Mouse (Mus musculus) MEL (cell line): ENCODE results near the gene Fam102a. TPM values are rescaled to one million over a fixed set of nuclear protein-coding genes. Genes with fewer than 3 reads are reported as not detected.
A peak's percentile ranks its signal among the peaks of the same experiment; 100 is the strongest.

Source experiments
- DNase-seq: peaks from one replicate; pipeline ENCODE4 v3.0.0; 2011; ENCODE audit warnings: low read depth, low spot score
- H3K27ac ChIP-seq: 2 replicates; pipeline ENCODE4 v1.5.1; 2012; ENCODE audit warnings: low read depth, mild to moderate bottlenecking, control low read depth, low read length, moderate library complexity; ENCODE audit not compliant: control insufficient read depth
- H3K27me3 ChIP-seq, 2 experiments: fragments of 150-350 bp in 1 of 2; sonication (generic) in 1 of 2; 2 replicates each; pipeline ENCODE4 v1.6.1; 2012; ENCODE audit warnings: low read length in 2 of 2, mild to moderate bottlenecking in 2 of 2, improper control_type of control experiment in 1 of 2, moderate library complexity in 1 of 2; ENCODE audit not compliant: insufficient read depth in 2 of 2, control insufficient read depth in 1 of 2
- H3K36me3 ChIP-seq, 2 experiments: 2 replicates each; pipeline ENCODE4 v1.6.1; 2012 to 2014; ENCODE audit warnings: low read length in 2 of 2, improper control_type of control experiment in 1 of 2, inconsistent platforms in 1 of 2, mild to moderate bottlenecking in 1 of 2; ENCODE audit not compliant: insufficient read depth in 2 of 2, control insufficient read depth in 1 of 2
- H3K4me1 ChIP-seq, 2 experiments: fragments of 150-350 bp in 1 of 2; sonication (generic) in 1 of 2; 2 replicates each; pipeline ENCODE4 v1.6.1; 2012; ENCODE audit warnings: low read length in 2 of 2, improper control_type of control experiment in 1 of 2, mild to moderate bottlenecking in 1 of 2; ENCODE audit not compliant: insufficient read depth in 2 of 2, control insufficient read depth in 1 of 2
- H3K4me3 ChIP-seq, 2 experiments: fragments of 150-350 bp in 1 of 2; sonication (generic) in 1 of 2; 2 replicates each; pipeline ENCODE4 v1.5.1; 2012; ENCODE audit warnings: low read depth in 2 of 2, low read length in 2 of 2, mild to moderate bottlenecking in 2 of 2, moderate library complexity in 2 of 2, control low read depth in 1 of 2, improper control_type of control experiment in 1 of 2; ENCODE audit not compliant: control insufficient read depth in 1 of 2, insufficient read depth in 1 of 2
- H3K79me2 ChIP-seq: 2 replicates; pipeline ENCODE4 v1.6.1; 2012; ENCODE audit warnings: mild to moderate bottlenecking, low read length, moderate library complexity; ENCODE audit not compliant: control insufficient read depth, poor library complexity, insufficient read depth
- H3K9ac ChIP-seq: 2 replicates; pipeline ENCODE4 v1.6.1; 2012; ENCODE audit warnings: low read depth, mild to moderate bottlenecking, control low read depth, low read length, moderate library complexity; ENCODE audit not compliant: control insufficient read depth, poor library complexity, severe bottlenecking
- H3K9me3 ChIP-seq: fragments of 150-350 bp; sonication (generic); replicated peaks from 2 replicates; pipeline ENCODE4 v1.6.1; 2012; ENCODE audit warnings: mild to moderate bottlenecking, low read length, improper control_type of control experiment, moderate library complexity; ENCODE audit not compliant: insufficient read depth
- BHLHE40 ChIP-seq: IDR thresholded peaks from 2 replicates; pipeline ENCODE4 v1.6.1; 2012; ENCODE audit warnings: low read depth, mild to moderate bottlenecking, inconsistent platforms, low read length, improper control_type of control experiment, borderline replicate concordance
- CHD2 ChIP-seq: IDR thresholded peaks from 2 replicates; pipeline ENCODE4 v1.6.1; 2011; ENCODE audit warnings: low read length, improper control_type of control experiment
- CTCF ChIP-seq, 3 experiments: IDR thresholded peaks in 2 of 3; conservative IDR thresholded peaks in 1 of 3; 2 replicates each; pipeline ENCODE4 v1.5.1; 2011 to 2012; ENCODE audit warnings: low read length in 3 of 3, low read depth in 2 of 3, mild to moderate bottlenecking in 2 of 3, improper control_type of control experiment in 1 of 3, inconsistent platforms in 1 of 3, mixed read lengths in 1 of 3, moderate library complexity in 1 of 3; ENCODE audit not compliant: control insufficient read depth in 1 of 3, insufficient read depth in 1 of 3, poor library complexity in 1 of 3, severe bottlenecking in 1 of 3
- KAT2A ChIP-seq: conservative IDR thresholded peaks from 2 replicates; pipeline ENCODE4 v1.6.1; 2012; ENCODE audit warnings: low read depth, low read length, improper control_type of control experiment, inconsistent platforms
- MAX ChIP-seq: IDR thresholded peaks from 2 replicates; pipeline ENCODE4 v1.6.1; 2011; ENCODE audit warnings: low read length, improper control_type of control experiment
- RAD21 ChIP-seq: IDR thresholded peaks from 2 replicates; pipeline ENCODE4 v1.6.1; 2011; ENCODE audit warnings: mild to moderate bottlenecking, low read depth, low read length, improper control_type of control experiment
- SMC3 ChIP-seq: IDR thresholded peaks from 2 replicates; pipeline ENCODE4 v1.6.1; 2011; ENCODE audit warnings: low read depth, low read length, improper control_type of control experiment
- ZNF384 ChIP-seq: IDR thresholded peaks from 2 replicates; pipeline ENCODE4 v1.6.1; 2012; ENCODE audit warnings: low read depth, mild to moderate bottlenecking, inconsistent platforms, low read length, improper control_type of control experiment
- polyA plus RNA-seq, 2 experiments: library from polyadenylated mRNA; stranded (reverse) in 1 of 2; unstranded in 1 of 2; fragments of >175 nt in 1 of 2; fragments of >200 nt in 1 of 2; gene quantifications; 2 replicates each; pipeline versions ENCODE4 v1.2.1 to v1.2.4; 2012; ENCODE audit warnings: low replicate concordance in 2 of 2, low read depth in 1 of 2; ENCODE audit not compliant: insufficient read length in 2 of 2, insufficient read depth in 1 of 2, missing spikeins in 1 of 2
- total RNA-seq: library from RNA; depleted of rRNA; stranded (reverse); fragments of 300-350 nt; gene quantifications from 2 replicates; pipeline ENCODE4 v1.2.3, GENCODE M21; 2012; rRNA removed

Gene Fam102a
- total and polyA plus RNA-seq, 3 experiments, result 1.8 to 2.4 TPM; not detected in 1

DNA sequence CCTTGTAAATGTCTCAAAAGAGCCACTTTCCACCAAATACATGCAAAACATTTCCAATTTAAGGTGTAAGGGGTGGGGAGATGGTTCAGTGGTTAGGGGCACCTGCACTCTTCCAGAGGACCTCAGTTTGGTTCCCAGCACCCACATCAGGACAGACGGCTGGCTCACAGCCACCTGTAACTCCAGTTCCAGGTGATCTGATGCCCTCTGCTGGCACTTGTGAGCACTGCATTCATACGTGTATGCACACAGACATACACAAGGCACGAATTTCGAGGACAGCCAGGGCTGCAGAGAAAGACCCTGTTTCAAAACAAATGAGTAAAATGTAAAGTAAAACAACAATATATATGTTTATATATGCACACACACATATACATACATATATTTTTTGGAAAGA, 82.5 kb downstream of the Fam102a start:
- DNase-seq, result peak; percentile 56
- Histone ChIP-seq H3K4me3 (no peak overlapping the region), H3K79me2 (no peaks in the 10 kb centered on the region), H3K9ac (no peak overlapping the region), H3K27ac (no peak overlapping the region), H3K4me1 (peaks cover 2 to 17% of the 10 kb centered on the region in 2 experiments; a peak in 3 of 4 replicates), H3K27me3 (no peaks in the 10 kb centered on the region), H3K36me3 (peaks cover 1 to 11% of the 10 kb centered on the region in 2 experiments; a peak in 2 of 4 replicates), H3K9me3 (no peaks in the 10 kb centered on the region)
- TF ChIP-seq SMC3, result peak; percentile 45
- peak; percentile 41 for TF ChIP-seq RAD21
- TF ChIP-seq CTCF (IDR thresholded peaks at IDR 0.05 in 2 of 3, conservative IDR thresholded peaks at IDR 0.05 in 1 of 3; ENCODE audit: control insufficient read depth in 1 of 3, insufficient read depth in 1 of 3, low read depth in 2 of 3, low read length in 3 of 3, poor library complexity in 1 of 3, severe bottlenecking in 1 of 3), result peak; percentile 56 to 65 (median 62)
- TF ChIP-seq KAT2A, result no peak
- TF ChIP-seq MAX, result no peak

DNA sequence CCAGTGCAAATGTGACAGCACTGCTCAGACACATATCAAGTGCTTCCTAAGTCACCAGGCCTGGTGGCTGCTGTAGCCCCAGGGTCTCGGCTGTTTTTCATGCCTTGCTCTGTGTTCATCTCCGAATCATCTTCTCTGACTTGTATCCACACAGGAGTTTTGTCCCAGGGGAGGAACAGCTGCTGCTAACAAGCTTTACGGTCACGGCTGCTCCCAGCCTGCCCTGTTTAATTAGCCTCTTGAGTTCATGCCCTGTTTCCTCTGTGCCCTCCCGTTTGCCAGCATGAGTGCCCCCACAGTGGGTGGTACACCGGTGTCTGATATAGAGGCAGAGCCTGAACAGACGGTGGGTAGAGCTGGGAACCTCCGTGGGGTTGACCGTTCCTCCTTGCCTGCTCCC, 82.9 kb downstream of the Fam102a start:
- Histone ChIP-seq H3K27ac (no peak overlapping the region), H3K36me3 (peaks cover 1 to 11% of the 10 kb centered on the region in 2 experiments; a peak in 2 of 4 replicates), H3K4me3 (no peak overlapping the region), H3K9ac (no peak overlapping the region), H3K9me3 (no peaks in the 10 kb centered on the region), H3K79me2 (no peaks in the 10 kb centered on the region), H3K4me1 (peaks cover 2 to 17% of the 10 kb centered on the region in 2 experiments; a peak in 3 of 4 replicates), H3K27me3 (no peaks in the 10 kb centered on the region)
- no peak for DNase-seq
- TF ChIP-seq BHLHE40, result no peak
- TF ChIP-seq CHD2, result no peak
- no peak for TF ChIP-seq ZNF384

Other genes with a start within 250 kb of the Fam102a start
- 20.3 TPM in 2 replicates for gene Golga2, start 247.9 kb upstream of the Fam102a start, total RNA-seq
- gene Golga2, start 247.9 kb upstream of the Fam102a start, polyA plus RNA-seq, result 10 to 100 TPM in 1 of 2 experiments, not detected in 1; 38.6 TPM
- gene Swi5, start 247.3 kb upstream of the Fam102a start, total RNA-seq, result 342 and 371 TPM in 2 replicates
- 100 to 1,000 TPM in 1 of 2 experiments, not detected in 1; 480 TPM for gene Swi5, start 247.3 kb upstream of the Fam102a start, polyA plus RNA-seq
- 20.7 and 21.6 TPM in 2 replicates for gene Ciz1, start 183.0 kb upstream of the Fam102a start, total RNA-seq
- gene Ciz1, start 183.0 kb upstream of the Fam102a start, polyA plus RNA-seq, result 10 to 100 TPM in 1 of 2 experiments, not detected in 1; 99.8 TPM
- gene Dnm1, start 182.0 kb upstream of the Fam102a start, total RNA-seq, result 0.42 and 0.49 TPM in 2 replicates
- gene Dnm1, start 182.0 kb upstream of the Fam102a start, polyA plus RNA-seq, result 1 to 10 TPM in 1 of 2 experiments, not detected in 1; 5.0 TPM
- gene 1110008P14Rik, start 153.4 kb upstream of the Fam102a start, total RNA-seq, result 52.3 and 63.5 TPM in 2 replicates
- 10 to 100 TPM in 1 of 2 experiments, not detected in 1; 62.9 TPM for gene 1110008P14Rik, start 153.4 kb upstream of the Fam102a start, polyA plus RNA-seq
- not detected in 2 replicates for gene Lcn2, start 147.1 kb upstream of the Fam102a start, total RNA-seq
- not detected for gene Lcn2, start 147.1 kb upstream of the Fam102a start, polyA plus RNA-seq
- 30.4 and 33.3 TPM in 2 replicates for gene Ptges2, start 139.4 kb upstream of the Fam102a start, total RNA-seq
- 100 to 1,000 TPM in 1 of 2 experiments, 10 to 100 TPM in 1; 47.0 to 396 TPM for gene Ptges2, start 139.4 kb upstream of the Fam102a start, polyA plus RNA-seq
- gene Naif1, start 84.9 kb upstream of the Fam102a start, total RNA-seq, result 4.4 and 4.9 TPM in 2 replicates
- 1 to 10 TPM in 1 of 2 experiments, not detected in 1; 8.5 TPM for gene Naif1, start 84.9 kb upstream of the Fam102a start, polyA plus RNA-seq
- gene Slc25a25, start 83.9 kb upstream of the Fam102a start, total RNA-seq, result 28.1 and 32.5 TPM in 2 replicates
- gene Slc25a25, start 83.9 kb upstream of the Fam102a start, polyA plus RNA-seq, result 10 to 100 TPM in 1 of 2 experiments, not detected in 1; 22.3 TPM
- gene Dpm2, start 35.5 kb downstream of the Fam102a start, total RNA-seq, result 39.5 and 45.8 TPM in 2 replicates
- gene Dpm2, start 35.5 kb downstream of the Fam102a start, polyA plus RNA-seq, result 100 to 1,000 TPM in 1 of 2 experiments, not detected in 1; 109 TPM
- 0.56 and 0.58 TPM in 2 replicates for gene Pip5kl1, start 39.5 kb downstream of the Fam102a start, total RNA-seq
- under 1 TPM in 1 of 2 experiments, not detected in 1; 0.22 TPM for gene Pip5kl1, start 39.5 kb downstream of the Fam102a start, polyA plus RNA-seq
- 0.12 and 0.13 TPM in 2 replicates for gene 9430097D07Rik, start 40.4 kb downstream of the Fam102a start, total RNA-seq
- under 1 TPM in 1 of 2 experiments, not detected in 1; 0.11 TPM for gene 9430097D07Rik, start 40.4 kb downstream of the Fam102a start, polyA plus RNA-seq
- 44.3 and 58.3 TPM in 2 replicates for gene St6galnac4, start 51.8 kb downstream of the Fam102a start, total RNA-seq
- gene St6galnac4, start 51.8 kb downstream of the Fam102a start, polyA plus RNA-seq, result 100 to 1,000 TPM in 1 of 2 experiments, not detected in 1; 109 TPM
- gene St6galnac6, start 64.4 kb downstream of the Fam102a start, total RNA-seq, result 9.0 and 12.5 TPM in 2 replicates
- 10 to 100 TPM in 1 of 2 experiments, not detected in 1; 26.5 TPM for gene St6galnac6, start 64.4 kb downstream of the Fam102a start, polyA plus RNA-seq
- gene Ak1, start 86.4 kb downstream of the Fam102a start, total RNA-seq, result 0.12 TPM in 1 of 2 replicates, not detected in the other
- gene Ak1, start 86.4 kb downstream of the Fam102a start, polyA plus RNA-seq, result under 1 TPM in 1 of 2 experiments, not detected in 1; 0.13 TPM
- 0.33 and 0.73 TPM in 2 replicates for gene Eng, start 111.3 kb downstream of the Fam102a start, total RNA-seq
- gene Eng, start 111.3 kb downstream of the Fam102a start, polyA plus RNA-seq, result 1 to 10 TPM in 1 of 2 experiments, not detected in 1; 1.0 TPM
- gene Fpgs, start 168.8 kb downstream of the Fam102a start, total RNA-seq, result 32.5 and 40.0 TPM in 2 replicates
- gene Fpgs, start 168.8 kb downstream of the Fam102a start, polyA plus RNA-seq, result 10 to 100 TPM in 1 of 2 experiments, not detected in 1; 73.9 TPM
- 30.9 and 37.7 TPM in 2 replicates for gene Cdk9, start 177.7 kb downstream of the Fam102a start, total RNA-seq
- 100 to 1,000 TPM in 1 of 2 experiments, not detected in 1; 125 TPM for gene Cdk9, start 177.7 kb downstream of the Fam102a start, polyA plus RNA-seq
- gene Sh2d3c, start 185.7 kb downstream of the Fam102a start, total RNA-seq, result 0.19 and 0.26 TPM in 2 replicates
- gene Sh2d3c, start 185.7 kb downstream of the Fam102a start, polyA plus RNA-seq, result under 1 TPM in 1 of 2 experiments, not detected in 1; 0.43 TPM
- gene 6330409D20Rik, start 205.7 kb downstream of the Fam102a start, total RNA-seq, result not detected in 2 replicates
- gene 6330409D20Rik, start 205.7 kb downstream of the Fam102a start, polyA plus RNA-seq, result not detected
- 46.6 and 54.7 TPM in 2 replicates for gene Tor2a, start 221.9 kb downstream of the Fam102a start, total RNA-seq
- 10 to 100 TPM in 1 of 2 experiments, not detected in 1; 62.2 TPM for gene Tor2a, start 221.9 kb downstream of the Fam102a start, polyA plus RNA-seq
- gene Ttc16, start 240.3 kb downstream of the Fam102a start, total RNA-seq, result 0.26 and 0.69 TPM in 2 replicates
- under 1 TPM in 1 of 2 experiments, not detected in 1; 0.35 TPM for gene Ttc16, start 240.3 kb downstream of the Fam102a start, polyA plus RNA-seq
- 18.0 and 27.9 TPM in 2 replicates for gene Ptrh1, start 240.5 kb downstream of the Fam102a start, total RNA-seq
- 10 to 100 TPM in 1 of 2 experiments, not detected in 1; 12.3 TPM for gene Ptrh1, start 240.5 kb downstream of the Fam102a start, polyA plus RNA-seq
- 0.12 and 0.13 TPM in 2 replicates for gene Cfap157, start 249.1 kb downstream of the Fam102a start, total RNA-seq
- gene Cfap157, start 249.1 kb downstream of the Fam102a start, polyA plus RNA-seq, result 1 to 10 TPM in 1 of 2 experiments, not detected in 1; 2.3 TPM